Mouse (Mus musculus) ES-CJ7 (cell line): ENCODE results near the gene Tigd4.
"Not testable (repeated sequence)": the region's sequence is repeated elsewhere in the genome, so short reads cannot be mapped to it uniquely, and the experiment has no call there.

ENCODE experiments used
- DNase-seq: peaks from one replicate; pipeline ENCODE4 v3.0.0; 2011; ENCODE audit warnings: low read depth, low spot score

The Tigd4 gene

GRCm38 (mm10) chr3:84593274-84593673, at the start of gene Tigd4:
Gene Tigd4, plus strand, starts transcription at chr3:84593574.
- no peak for DNase-seq

GRCm38 (mm10) chr3:84547177-84547576, 46.2 kb upstream of the Tigd4 start:
- no peak for DNase-seq

- DNase-seq, result no peak
Observed at GRCm38 (mm10) chr3:84555780-84556179, 37.6 kb upstream of the Tigd4 start.

- no peak for DNase-seq
Observed at GRCm38 (mm10) chr3:84558301-84558700, 35.1 kb upstream of the Tigd4 start.

GRCm38 (mm10) chr3:84562911-84563310, 30.5 kb upstream of the Tigd4 start:
- DNase-seq, result not testable (repeated sequence)

GRCm38 (mm10) chr3:84563415-84563814, 30.0 kb upstream of the Tigd4 start:
- no peak for DNase-seq

GRCm38 (mm10) chr3:84568540-84568939, 24.8 kb upstream of the Tigd4 start:
- no peak for DNase-seq

GRCm38 (mm10) chr3:84569587-84569986, 23.8 kb upstream of the Tigd4 start:
- no peak for DNase-seq

- no peak for DNase-seq
Observed at GRCm38 (mm10) chr3:84570501-84570900, 22.9 kb upstream of the Tigd4 start.

- no peak for DNase-seq
Observed at GRCm38 (mm10) chr3:84580716-84581115, 12.7 kb upstream of the Tigd4 start.

GRCm38 (mm10) chr3:84581696-84582022, 11.7 kb upstream of the Tigd4 start:
- no peak for DNase-seq

GRCm38 (mm10) chr3:84582023-84582912, 11.1 kb upstream of the Tigd4 start, which contains the start of gene Arfip1:
Gene Arfip1, minus strand, starts transcription at chr3:84582625.
- peak; percentile 95 for DNase-seq

GRCm38 (mm10) chr3:84582913-84583276, 10.5 kb upstream of the Tigd4 start:
- no peak for DNase-seq

GRCm38 (mm10) chr3:84586736-84587135, 6.6 kb upstream of the Tigd4 start:
- DNase-seq, result no peak

GRCm38 (mm10) chr3:84594894-84595676, 1.7 kb downstream of the Tigd4 start:
- peak; percentile 42 for DNase-seq

GRCm38 (mm10) chr3:84595677-84596234, 2.4 kb downstream of the Tigd4 start:
- DNase-seq, result no peak

- no peak for DNase-seq
Observed at GRCm38 (mm10) chr3:84597996-84598734, 4.8 kb downstream of the Tigd4 start.

GRCm38 (mm10) chr3:84598756-84599155, 5.4 kb downstream of the Tigd4 start:
- DNase-seq, result no peak

- DNase-seq, result no peak
Observed at GRCm38 (mm10) chr3:84601870-84602495, 8.6 kb downstream of the Tigd4 start.

- no peak for DNase-seq
Observed at GRCm38 (mm10) chr3:84602759-84603158, 9.4 kb downstream of the Tigd4 start.

- no peak for DNase-seq
Observed at GRCm38 (mm10) chr3:84603212-84603611, 9.8 kb downstream of the Tigd4 start.
